Mouse (Mus musculus) thymus, postnatal 4 days (tissue): ENCODE measurements around the gene Robo1.

ENCODE experiments used
- DNase-seq: peaks from one replicate; pipeline ENCODE4 v3.0.0; 2021

Robo1 gene

DNA sequence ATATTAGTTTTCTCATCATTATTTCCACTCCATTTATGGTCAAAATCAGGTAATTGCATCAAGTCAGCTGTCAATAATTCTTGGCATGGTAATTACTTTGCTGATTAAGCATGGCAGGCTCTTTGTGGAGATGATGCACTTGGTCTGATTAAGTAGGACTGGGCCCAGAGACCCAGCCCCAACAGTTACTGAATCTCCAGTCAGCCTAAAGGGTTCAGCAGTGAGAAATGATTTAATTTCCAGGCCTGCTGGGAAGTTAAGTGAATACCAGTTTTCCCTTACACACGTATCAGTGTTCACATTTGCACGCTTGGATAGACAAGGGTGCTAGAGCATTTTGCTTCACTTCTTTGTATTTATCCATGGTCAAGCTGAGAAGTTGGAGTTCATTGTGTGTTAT is 526.2 kb downstream of the Robo1 start:
- no peak for DNase-seq

DNA sequence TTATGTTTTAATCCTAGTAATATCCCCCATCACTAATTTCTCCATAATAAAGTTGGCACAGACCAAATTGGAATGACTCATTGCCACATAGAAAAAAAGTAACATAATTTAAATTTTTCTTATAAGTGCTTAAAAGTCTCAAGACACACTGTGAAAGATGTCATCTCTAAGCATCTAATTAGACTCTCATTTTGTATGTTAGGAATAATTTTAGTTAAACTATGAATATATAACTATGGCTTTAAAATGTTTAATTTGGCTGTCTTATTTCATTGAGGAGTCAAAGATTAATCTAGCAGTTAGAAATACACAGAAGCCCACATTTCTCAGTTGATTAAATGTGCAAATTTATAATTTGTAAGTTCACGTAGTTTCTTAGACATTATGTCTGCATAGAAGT is 530.9 kb downstream of the Robo1 start:
- DNase-seq: no peak

- no peak for DNase-seq
Measured at GRCm38 (mm10) chr16:72841066-72841465, 533.0 kb downstream of the Robo1 start.

DNA sequence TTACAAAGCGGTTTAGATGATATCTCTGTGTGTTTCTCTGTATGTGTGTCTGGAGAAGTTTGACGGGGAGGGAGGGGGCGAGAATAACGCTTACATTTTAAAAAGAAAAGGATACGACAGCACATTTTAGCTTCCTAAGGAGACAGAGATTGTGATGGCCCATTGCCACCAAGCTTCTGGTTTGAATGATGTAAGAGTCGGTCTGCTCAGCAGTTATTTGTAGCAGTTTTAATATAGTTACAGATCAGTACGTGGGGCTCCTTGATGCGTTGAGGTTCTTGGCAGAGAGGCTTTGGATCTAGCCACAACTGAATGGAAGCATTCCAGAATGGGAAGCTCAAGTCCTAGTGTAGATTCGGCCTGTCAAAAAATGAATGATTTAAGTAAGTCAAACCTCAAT is 546.0 kb downstream of the Robo1 start:
- DNase-seq: no peak

- DNase-seq: no peak
Measured at GRCm38 (mm10) chr16:72854809-72855503, 546.9 kb downstream of the Robo1 start.

DNA sequence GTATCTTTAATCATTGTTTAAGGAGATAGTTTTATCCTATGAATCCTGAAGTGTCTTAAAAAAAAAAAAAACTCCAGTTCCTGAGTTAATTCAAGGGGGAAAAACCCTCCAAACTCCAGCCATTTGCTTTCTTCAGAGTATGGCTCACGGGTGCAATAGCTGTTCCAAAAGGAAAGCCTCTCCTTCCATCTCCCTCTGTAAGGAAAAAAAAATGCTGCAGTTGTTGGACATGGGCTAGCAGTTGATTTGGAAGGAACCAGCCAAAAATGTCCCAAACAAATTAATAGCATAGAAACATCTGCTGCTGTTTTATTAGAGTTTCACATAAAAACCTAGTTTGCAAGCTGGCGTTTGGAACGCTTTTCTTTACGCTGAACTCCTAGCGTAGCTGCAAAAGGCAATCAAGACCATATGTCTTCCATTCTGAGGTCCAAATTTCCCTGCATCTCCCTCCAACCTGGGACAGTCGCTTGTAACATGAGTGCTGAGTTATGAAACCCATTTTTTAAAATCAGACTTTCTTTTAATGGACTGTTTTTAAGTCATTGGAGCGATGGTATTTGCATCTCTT is 553.7 kb downstream of the Robo1 start:
- no peak for DNase-seq

DNA sequence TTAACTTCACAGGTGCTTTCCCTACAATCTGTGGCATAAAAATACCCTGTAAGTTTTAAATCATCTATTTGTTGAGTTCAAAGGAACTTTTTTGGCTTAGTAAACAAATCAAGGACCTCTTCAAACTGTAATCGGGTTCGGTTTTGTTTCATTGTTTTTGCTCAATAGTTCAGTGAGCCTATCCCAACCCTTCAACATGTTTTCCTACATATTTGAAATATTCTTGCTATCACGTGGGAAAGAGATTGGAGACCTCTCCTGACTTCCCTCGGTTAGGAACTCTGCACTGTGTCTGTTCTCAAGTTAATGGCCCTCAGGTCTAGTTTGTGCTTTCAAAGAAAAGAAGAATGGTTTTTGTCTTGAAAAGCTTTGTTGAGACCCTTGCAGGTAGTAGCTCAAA is 557.9 kb downstream of the Robo1 start:
- no peak for DNase-seq

- no peak for DNase-seq
Measured at GRCm38 (mm10) chr16:72874934-72875732, 567.0 kb downstream of the Robo1 start.

DNA sequence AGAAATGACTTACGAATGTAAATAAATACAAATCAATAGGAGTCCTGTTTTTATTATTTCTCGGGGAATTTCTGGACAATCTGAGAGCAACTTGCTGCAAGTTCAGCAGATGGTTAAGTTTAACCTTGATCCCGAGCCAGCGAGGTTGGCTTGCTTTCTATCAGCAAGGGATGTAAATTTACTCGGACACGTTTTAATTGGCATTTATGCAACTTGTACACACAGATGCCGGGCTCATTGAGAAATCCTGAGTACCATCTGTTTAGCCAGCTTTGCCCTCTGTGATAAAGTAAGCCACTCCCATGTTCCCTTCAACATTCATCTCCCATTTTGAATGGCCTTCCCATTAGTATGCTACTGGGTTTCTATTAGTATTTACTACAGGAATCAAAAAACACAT is 580.0 kb downstream of the Robo1 start:
- no peak for DNase-seq

GRCm38 (mm10) chr16:72889401-72889800 is 581.3 kb downstream of the Robo1 start:
- DNase-seq: no peak

DNA sequence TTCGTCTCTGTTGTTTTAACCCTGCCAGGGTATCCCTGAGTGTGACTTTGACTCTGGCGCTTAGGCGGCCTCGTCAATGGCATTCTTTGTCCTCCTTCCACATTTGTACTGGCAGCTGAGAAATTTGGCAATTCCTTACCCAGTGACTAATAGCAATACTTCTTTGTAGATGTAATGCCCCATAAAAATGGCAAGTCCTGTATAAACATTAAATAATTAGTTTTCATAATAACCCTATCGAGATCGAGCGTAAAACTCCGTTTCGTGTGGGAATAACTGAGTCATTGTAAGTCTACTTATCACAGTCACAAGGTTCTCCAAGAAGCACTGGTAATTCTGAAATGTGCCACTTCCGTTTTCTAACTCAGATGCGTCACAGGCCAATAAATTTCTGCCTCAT is 589.0 kb downstream of the Robo1 start:
- no peak for DNase-seq

GRCm38 (mm10) chr16:72908895-72909294 is 600.8 kb downstream of the Robo1 start:
- no peak for DNase-seq

DNA sequence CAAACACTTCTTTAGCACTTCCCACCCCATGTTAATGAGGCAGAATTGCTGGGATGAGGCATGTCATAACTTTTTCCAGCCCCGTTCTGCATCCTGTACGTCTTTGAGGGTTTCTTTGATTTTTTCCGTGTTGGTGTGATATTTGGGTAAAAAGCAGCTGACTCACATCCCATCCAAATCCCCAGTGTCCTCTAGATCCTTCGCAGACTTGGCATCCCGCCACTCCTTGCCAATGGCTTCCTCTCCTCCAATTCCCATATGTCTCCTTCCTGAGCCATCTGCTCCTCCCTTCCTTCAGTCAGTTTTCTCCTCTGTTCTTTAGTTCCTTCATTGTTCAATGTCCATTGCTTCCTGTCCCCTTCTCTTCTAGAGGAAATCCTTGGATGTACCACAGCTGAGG is 605.0 kb downstream of the Robo1 start:
- DNase-seq: no peak

- no peak for DNase-seq
Measured at GRCm38 (mm10) chr16:72914068-72914630, 606.0 kb downstream of the Robo1 start.

GRCm38 (mm10) chr16:72920013-72920412 is 611.9 kb downstream of the Robo1 start:
- DNase-seq: no peak

DNA sequence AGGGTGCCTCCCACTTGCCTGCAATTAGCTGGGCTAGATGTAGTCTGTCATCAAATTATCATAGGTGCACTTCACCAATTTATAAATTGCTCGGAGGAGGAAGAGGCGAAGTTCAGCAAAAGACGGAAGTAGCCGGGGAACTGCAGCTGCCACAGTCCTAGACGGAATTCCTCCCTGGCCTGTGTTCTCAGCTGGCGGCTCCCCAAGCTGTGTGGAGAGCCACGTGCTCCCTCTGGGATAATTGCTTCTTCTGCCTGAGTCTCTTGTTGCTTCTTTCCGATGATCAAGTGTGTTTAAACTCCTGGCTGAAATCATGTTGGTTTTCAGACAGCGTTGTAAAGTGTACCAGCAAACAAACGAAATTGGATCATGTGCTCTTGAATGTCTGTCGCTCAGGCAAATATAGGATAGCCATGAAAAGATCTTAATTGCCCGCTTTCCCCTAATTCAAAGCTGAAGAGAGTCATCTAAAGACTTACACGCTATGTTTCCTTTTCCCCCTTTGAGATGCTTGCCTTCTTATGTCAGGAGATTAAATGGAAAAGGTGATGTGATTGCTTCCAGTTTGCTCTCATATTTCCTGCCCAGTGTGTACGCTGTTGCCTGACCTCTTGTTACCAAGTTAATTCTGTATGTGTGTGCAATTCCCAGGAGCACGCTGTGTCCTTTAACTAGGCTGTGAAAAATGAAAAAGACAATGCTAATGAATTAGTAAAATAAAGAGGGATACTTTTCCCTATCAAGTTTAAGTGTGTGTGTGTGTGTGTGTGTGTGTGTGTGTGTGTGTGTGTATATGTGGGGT is 616.5 kb downstream of the Robo1 start:
- DNase-seq: no peak

- DNase-seq: no peak
Measured at GRCm38 (mm10) chr16:72928525-72929122, 620.5 kb downstream of the Robo1 start.

DNA sequence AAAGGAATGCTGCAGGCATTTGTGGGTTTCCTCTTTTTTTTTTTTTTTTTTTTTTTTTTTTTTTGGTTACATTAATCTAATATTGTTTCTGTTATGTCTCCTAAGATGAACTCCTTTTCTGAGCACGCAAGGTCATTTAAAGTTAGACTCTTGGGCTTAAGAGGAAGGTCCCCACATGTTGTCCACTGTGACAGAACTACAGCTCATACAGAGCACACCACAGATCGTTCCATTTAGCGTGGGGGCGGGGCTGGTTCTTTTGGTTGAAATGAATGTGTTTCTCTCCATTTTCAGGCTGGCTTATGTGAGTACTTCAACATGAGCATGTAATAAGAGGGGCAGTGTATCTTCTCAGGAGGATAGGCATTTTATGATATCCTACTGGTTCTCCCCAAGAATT is 622.8 kb downstream of the Robo1 start:
- DNase-seq: no peak

DNA sequence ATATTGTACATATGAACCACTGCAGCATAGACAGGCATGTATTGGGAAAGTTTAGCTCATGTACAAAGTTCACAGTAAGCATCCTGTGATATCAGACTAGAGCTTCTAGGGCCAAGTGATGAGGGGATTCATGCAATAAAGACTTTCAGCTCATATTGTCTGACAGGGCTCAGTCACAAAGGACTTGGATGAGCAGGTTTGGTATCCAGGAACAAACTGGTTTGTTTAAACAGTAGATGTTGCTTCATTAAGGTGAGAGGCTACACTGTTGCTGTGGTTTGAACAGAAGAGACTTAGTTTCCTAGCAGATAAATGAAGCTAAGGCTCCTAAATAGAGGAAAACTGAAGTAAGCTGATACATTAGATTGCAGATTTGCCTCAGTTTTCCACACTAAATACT is 626.8 kb downstream of the Robo1 start:
- DNase-seq: no peak

DNA sequence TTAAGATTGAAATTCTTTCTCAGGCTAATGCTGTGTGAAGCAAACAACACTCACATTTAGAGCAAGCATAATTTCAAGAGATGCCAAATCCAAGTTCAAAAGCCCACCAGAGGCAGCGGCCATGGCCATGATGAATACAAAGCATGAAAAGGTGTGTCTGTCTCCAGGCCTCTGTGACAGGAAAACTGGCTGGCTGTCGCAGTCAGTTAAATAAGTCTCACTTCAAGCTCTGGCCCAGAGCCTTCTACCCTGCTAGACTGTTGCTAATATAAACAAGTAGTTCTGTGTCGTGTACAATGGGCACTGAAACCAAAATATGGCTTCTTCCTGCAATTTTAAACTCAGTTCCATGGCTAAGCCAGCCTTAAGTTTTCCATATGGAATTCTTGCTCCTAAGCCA is 629.1 kb downstream of the Robo1 start:
- DNase-seq: no peak

DNA sequence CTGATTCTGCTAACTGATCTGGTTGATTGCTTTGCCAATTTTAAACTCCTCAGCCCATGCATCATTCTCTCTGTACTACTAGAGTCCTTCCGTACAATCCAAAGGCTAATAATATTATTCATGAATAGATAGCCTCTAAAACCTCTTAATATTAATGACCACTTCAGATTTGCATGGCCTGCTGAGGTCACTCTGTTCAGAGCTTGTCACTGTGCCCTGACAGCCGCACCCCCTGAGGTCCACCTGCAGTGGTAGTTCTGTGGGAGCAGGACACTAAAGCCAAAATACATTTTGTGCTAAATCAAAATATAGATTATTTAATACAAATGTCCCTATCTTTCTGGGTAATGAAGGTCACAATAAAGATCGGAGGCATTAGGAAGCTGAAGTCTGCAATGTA is 631.8 kb downstream of the Robo1 start:
- no peak for DNase-seq

DNA sequence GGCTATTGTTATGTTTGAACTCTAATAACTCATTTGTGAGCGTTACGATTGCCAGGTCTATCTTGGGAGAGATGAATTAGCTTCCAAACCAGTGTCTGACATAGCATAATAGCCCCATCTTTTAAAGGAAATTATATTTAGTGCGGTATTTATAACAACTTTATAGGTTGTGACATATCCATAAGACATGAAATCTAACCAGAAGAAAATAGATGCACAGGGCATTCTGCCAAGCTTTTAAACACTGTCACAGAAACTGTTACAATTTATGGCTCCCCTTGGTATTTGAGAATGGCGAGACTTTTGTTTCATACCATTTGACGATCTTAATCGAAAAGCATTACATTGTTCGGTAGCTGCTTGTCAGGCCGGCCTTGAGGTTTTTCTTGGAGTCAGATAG is 632.7 kb downstream of the Robo1 start:
- DNase-seq: no peak

DNA sequence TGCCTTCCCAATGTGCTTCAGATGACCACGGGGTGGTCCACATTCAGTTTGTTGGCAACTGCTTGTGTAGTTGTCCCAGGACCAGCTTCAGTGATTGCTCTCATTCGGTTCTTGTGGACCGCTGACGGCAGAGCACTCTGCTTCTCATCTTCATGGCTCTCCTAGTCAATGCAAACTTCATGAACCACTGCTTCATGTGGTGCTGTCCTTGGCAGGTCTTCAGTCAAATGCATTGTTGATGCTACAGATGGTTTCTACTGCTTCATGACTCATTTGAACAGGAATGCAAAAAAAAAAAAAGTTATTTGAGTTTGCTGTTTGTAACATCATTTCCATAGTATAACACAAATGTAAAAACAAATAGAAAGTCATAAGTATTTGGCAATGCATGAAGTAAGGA is 636.3 kb downstream of the Robo1 start:
- DNase-seq: no peak
